Mouse (Mus musculus) forebrain, embryonic 10.5 days (tissue): Measurements from ENCODE around the gene Ciao1. TPM values are rescaled to one million over a fixed set of nuclear protein-coding genes. Genes with fewer than 3 reads are reported as not detected.

Source experiments
- DNase-seq: peaks from one replicate; pipeline ENCODE4 v3.0.0-alpha.2; 2017; ENCODE audit warnings: low spot score; ENCODE audit errors: extremely low spot score
- H3K27ac ChIP-seq: fragments of 300-500 bp; sonication (generic); 2 replicates; pipeline ENCODE4 v1.5.1; 2016; ENCODE audit warnings: mild to moderate bottlenecking
- H3K27me3 ChIP-seq: fragments of 300-500 bp; sonication (generic); 2 replicates; pipeline ENCODE4 v1.6.1; 2016; ENCODE audit warnings: mild to moderate bottlenecking; ENCODE audit not compliant: poor library complexity, severe bottlenecking
- H3K36me3 ChIP-seq: fragments of 300-500 bp; sonication (generic); replicated peaks from 2 replicates; pipeline ENCODE4 v1.6.1; 2016; ENCODE audit warnings: mild to moderate bottlenecking, moderate library complexity
- H3K4me1 ChIP-seq: fragments of 300-500 bp; sonication (generic); 2 replicates; pipeline ENCODE4 v1.6.1; 2016
- H3K4me3 ChIP-seq: fragments of 300-500 bp; sonication (generic); 2 replicates; pipeline ENCODE4 v1.5.1; 2016; ENCODE audit warnings: mild to moderate bottlenecking, moderate library complexity
- H3K9me3 ChIP-seq: fragments of 300-500 bp; sonication (generic); 2 replicates; pipeline ENCODE4 v1.6.1; 2016; ENCODE audit warnings: mild to moderate bottlenecking, moderate library complexity
- WGBS: fragments of 180-500 bp; shearing (Covaris S2); methylation state at CpG from one replicate; pipeline ENCODE4 v1.1.7; 2016; 5-methylcytosine and 5-hydroxymethylcytosine counted together
- polyA plus RNA-seq: library from polyadenylated mRNA; unstranded; fragments of >200 nt; fragmentation: Nextera tagmentation; extraction: Ambion mirVana; gene quantifications from 2 replicates; pipeline ENCODE4 v1.2.1, GENCODE M21; 2016

The Ciao1 gene
- polyA plus RNA-seq, 1 experiment from 2014 or later: 44.3 TPM

DNA sequence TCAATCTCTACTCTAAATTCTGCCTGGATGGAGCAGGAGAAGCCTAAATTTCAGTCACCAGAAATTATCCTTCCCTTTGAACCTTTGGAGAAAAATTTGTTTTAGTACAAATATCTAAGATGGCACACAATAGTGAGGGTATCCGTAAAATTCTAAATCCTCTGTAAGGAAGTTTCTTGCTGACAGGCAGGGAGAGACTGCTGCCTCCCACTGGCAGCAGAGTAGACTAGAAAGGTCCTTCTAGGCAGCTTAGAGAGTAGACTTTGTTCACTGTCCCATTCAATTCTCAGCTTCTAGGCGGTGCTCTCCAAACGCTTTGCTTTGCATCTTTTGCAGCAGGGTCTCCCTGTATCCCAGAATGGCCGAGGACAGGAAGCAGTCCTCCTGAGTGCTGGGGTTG lies 20.2 kb upstream of the Ciao1 start:
- WGBS: 51% methylated on average over 4 of the region's 4 CpGs
- Histone ChIP-seq H3K27me3 (no peaks in the 10 kb centered on the region), H3K4me3 (no peak overlapping the region), H3K4me1 (peaks cover 15% of the 10 kb centered on the region), H3K9me3 (no peaks in the 10 kb centered on the region), H3K36me3 (peaks cover 6% of the 10 kb centered on the region), H3K27ac (no peak overlapping the region)
- DNase-seq: no peak

- DNase-seq: no peak
- Histone ChIP-seq H3K9me3 (no peaks in the 10 kb centered on the region), H3K4me3 (no peak overlapping the region), H3K27me3 (no peaks in the 10 kb centered on the region), H3K36me3 (peaks cover 28% of the 10 kb centered on the region), H3K4me1 (no peaks in the 10 kb centered on the region), H3K27ac (no peak overlapping the region)
These were observed 14.9 kb upstream of the Ciao1 start for GRCm38 (mm10) chr2:127262480-127262879.

GRCm38 (mm10) chr2:127259340-127259739 lies 11.7 kb upstream of the Ciao1 start:
- Histone ChIP-seq H3K27me3 (no peaks in the 10 kb centered on the region), H3K27ac (no peak overlapping the region), H3K4me1 (no peaks in the 10 kb centered on the region), H3K9me3 (no peaks in the 10 kb centered on the region), H3K4me3 (no peak overlapping the region), H3K36me3 (peaks cover 48% of the 10 kb centered on the region)
- 87% methylated on average over 5 of the region's 5 CpGs for WGBS
- no peak for DNase-seq

DNA sequence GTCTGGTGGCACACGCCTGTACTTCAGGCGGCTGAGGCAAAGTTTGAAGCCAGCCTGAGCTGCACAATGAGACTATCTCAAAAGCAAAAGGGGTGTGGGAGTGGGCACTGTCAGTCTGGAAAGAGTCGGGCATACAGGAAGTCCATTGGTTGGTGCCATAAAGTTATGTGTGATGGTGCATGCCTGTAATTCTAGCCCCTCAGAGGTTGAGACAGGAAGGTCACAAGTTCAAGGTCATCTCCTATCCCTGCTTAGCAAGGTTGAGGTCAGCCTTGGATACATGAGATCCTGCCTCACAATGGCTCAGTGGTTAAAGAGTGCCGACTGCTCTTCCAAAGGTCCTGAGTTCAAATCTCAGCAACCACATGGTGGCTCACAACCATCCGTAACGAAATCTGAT lies 7.7 kb upstream of the Ciao1 start:
- H3K4me3 ChIP-seq: no peak overlapping the region
- no peaks in the 10 kb centered on the region for H3K4me1 ChIP-seq
- H3K27me3 ChIP-seq: no peaks in the 10 kb centered on the region
- DNase-seq: no peak
- 88% methylated on average over 6 of the region's 6 CpGs for WGBS
- no peaks in the 10 kb centered on the region for H3K9me3 ChIP-seq
- H3K36me3 ChIP-seq: peaks cover 57% of the 10 kb centered on the region
- H3K27ac ChIP-seq: no peak overlapping the region

DNA sequence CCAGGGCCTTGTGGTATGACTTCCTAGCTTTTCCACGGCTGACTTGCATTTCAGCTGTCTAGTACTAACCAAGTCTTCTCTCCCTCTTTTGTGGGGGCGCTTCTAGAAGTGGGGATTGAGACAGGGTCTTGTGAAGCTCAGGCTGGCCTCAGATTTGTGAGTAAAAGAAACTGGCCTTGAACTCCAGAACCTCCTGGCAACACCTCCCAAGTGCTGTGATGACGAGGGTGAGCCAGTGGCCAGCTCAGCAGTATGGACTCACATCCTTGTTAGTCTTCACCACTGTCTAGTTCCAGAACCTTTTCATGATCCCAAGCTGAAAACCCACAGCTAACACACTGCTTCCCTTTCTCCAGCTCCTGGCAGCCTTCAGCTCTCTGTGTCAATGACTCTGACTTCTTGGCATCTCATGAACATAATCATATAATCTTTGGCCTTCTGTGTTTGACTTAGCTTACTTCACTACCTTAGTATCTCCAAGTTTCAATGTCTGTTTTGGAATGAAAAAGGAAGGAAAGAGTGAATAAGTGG lies 7.1 kb upstream of the Ciao1 start:
- Histone ChIP-seq H3K36me3 (peaks cover 54% of the 10 kb centered on the region), H3K4me3 (no peak overlapping the region), H3K4me1 (no peaks in the 10 kb centered on the region), H3K27ac (no peak overlapping the region), H3K27me3 (no peaks in the 10 kb centered on the region), H3K9me3 (no peaks in the 10 kb centered on the region)
- WGBS: 83% methylated on average over 3 of the region's 3 CpGs
- no peak for DNase-seq

- H3K27me3 ChIP-seq: no peaks in the 10 kb centered on the region
- peaks cover 36% of the 10 kb centered on the region for H3K36me3 ChIP-seq
- no peak overlapping the region for H3K27ac ChIP-seq
- 91% methylated on average over 5 of the region's 5 CpGs for WGBS
- H3K9me3 ChIP-seq: no peaks in the 10 kb centered on the region
- no peak overlapping the region for H3K4me3 ChIP-seq
- H3K4me1 ChIP-seq: peaks cover 14% of the 10 kb centered on the region
- no peak for DNase-seq
These were observed 5.2 kb upstream of the Ciao1 start for GRCm38 (mm10) chr2:127252787-127253186.

DNA sequence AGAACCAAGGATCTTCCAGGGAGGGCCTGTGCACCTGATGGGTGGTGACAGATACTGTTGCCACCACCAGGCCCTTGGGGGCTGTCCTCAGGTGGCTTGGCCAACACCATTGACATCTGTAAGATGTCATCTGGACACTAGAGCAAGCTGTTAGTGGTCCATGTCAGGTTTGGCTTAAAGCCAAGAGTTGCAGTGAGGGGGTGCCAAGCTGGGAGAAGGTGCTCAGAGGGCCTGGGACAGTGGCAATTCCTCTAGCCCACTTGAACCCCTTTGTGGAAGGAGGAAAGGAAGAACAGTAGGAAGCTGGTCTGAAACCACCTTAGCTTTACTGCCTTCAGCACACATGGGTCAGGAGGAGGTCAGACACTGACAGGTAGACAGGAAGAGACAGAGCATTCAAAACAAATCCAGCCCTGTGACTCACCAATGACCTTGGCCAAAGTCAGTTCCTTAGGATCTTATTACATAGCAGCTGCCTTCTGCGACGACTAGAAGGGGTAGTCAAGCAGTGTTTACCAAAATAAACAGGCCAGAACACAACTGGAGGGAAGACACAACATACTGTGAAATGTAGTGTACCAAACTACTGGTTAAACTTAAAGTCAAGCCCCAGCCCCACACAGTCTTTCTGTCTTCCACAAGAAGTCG lies 4.4 kb upstream of the Ciao1 start:
- DNase-seq: no peak
- Histone ChIP-seq H3K36me3 (peaks cover 28% of the 10 kb centered on the region), H3K9me3 (no peaks in the 10 kb centered on the region), H3K4me1 (peaks cover 18% of the 10 kb centered on the region), H3K27ac (no peak overlapping the region), H3K27me3 (no peaks in the 10 kb centered on the region), H3K4me3 (no peak overlapping the region)
- 82% methylated on average over 3 of the region's 3 CpGs for WGBS

DNA sequence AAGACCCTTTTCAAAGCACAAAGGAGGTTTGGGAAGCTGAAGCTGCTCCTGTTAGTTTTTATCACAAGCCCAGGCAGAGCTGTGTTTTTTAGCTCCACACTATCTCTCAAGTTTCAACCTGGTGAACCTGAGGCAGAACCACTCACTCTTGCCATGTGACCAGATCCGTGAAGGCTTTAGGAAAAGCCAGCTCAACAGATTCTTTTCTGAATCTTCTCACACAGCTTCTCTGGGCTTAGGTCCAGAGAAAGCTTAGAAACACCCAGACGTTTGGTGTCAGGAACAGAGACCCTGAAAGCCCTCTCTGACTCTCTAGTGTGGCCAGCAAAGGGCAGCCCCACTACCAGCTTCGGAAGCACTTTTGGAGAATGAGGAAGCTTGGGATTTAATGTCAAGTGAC lies 3.8 kb upstream of the Ciao1 start:
- Histone ChIP-seq H3K9me3 (no peaks in the 10 kb centered on the region), H3K27ac (no peak overlapping the region), H3K27me3 (no peaks in the 10 kb centered on the region), H3K4me3 (no peak overlapping the region), H3K36me3 (peaks cover 23% of the 10 kb centered on the region), H3K4me1 (peaks cover 23% of the 10 kb centered on the region)
- WGBS: 90% methylated on average over 3 of the region's 3 CpGs
- no peak for DNase-seq

DNA sequence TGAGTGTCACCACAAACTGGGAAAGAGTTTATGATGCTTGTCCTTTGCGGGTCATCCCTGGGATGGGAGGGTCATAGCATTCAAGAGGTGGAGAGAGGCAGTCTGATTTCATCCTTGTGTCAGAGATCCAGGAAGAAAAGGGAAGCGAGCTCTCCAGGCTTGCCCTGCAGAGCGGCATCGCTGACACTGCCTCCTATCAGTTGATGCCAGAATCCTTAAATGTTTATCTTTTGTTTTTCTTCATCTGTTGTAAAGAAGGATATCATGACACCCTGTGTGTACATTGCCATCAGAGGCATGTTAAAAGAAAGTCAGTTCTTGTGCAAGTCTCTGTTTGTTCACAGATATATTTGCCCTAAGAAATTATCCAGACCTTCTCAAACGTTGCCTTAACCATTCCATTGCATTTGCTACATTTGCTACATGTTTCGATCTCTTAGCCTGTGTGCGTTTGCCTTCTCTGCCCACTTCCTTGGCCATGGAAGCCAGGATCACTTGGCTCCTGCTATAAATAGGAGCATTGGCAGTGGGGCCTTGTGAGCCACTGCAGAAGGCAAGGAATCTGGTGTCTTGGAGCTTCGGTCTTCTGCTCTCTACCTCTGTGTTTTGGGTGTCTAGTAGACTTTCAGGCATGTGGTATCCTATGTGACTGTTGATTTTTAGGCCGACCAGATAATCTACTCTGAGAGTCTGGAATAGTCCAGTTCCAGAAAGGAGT lies 2.8 kb upstream of the Ciao1 start:
- no peaks in the 10 kb centered on the region for H3K9me3 ChIP-seq
- no peak overlapping the region for H3K4me3 ChIP-seq
- DNase-seq: no peak
- H3K27me3 ChIP-seq: no peaks in the 10 kb centered on the region
- no peak overlapping the region for H3K27ac ChIP-seq
- 91% methylated on average over 9 of the region's 9 CpGs for WGBS
- peaks cover 25% of the 10 kb centered on the region for H3K36me3 ChIP-seq
- peaks cover 27% of the 10 kb centered on the region for H3K4me1 ChIP-seq

DNA sequence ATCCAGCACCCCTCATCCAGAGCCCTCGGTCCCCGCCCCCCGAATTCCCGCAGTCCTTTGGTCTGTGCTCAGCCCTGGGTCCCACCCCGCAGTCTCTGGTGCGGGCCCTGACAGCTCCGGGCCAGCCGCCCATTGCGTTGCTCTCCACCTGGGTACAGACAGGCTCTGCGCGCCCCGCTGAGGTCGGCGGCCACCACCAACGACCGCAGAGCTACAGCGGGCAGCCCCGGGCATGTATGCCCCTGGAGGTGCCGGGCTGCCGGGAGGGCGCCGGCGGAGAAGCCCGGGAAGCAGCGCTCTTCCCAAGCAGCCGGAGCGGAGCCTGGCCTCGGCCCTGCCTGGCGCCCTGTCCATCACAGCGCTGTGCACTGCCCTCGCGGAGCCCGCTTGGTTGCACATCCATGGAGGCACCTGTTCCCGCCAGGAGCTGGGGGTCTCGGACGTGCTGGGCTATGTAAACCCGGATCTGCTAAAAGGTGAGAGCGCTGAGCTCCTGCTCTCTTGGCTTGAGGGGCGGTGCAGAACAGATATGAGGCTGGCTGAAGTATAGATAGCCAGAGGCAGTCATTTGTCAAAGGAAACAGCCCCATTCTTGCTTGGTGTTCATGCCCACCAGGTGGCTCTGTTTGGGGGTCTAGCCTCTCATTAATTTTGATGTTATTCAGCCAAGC lies 853 bp upstream of the Ciao1 start:
- Histone ChIP-seq H3K9me3 (no peaks in the 10 kb centered on the region), H3K27ac (peak overlapping the region; percentile 86), H3K27me3 (no peaks in the 10 kb centered on the region), H3K4me1 (peaks cover 27% of the 10 kb centered on the region), H3K36me3 (peaks cover 43% of the 10 kb centered on the region), H3K4me3 (peak overlapping the region; percentile 98)
- DNase-seq: peak; percentile 41
- WGBS: under 1% methylated on average over 39 of the region's 39 CpGs

- Histone ChIP-seq H3K4me1 (no peaks in the 10 kb centered on the region), H3K36me3 (peaks cover 99% of the 10 kb centered on the region)
- 94% methylated on average over 2 of the region's 2 CpGs for WGBS
These were observed 7.6 kb downstream of the Ciao1 start for GRCm38 (mm10) chr2:127240065-127240464.

GRCm38 (mm10) chr2:127237897-127238610 lies 9.6 kb downstream of the Ciao1 start:
- peaks cover 100% of the 10 kb centered on the region for H3K36me3 ChIP-seq
- WGBS: 96% methylated on average over 11 of the region's 11 CpGs
- H3K9me3 ChIP-seq: no peaks in the 10 kb centered on the region
- H3K4me1 ChIP-seq: no peaks in the 10 kb centered on the region
- H3K27me3 ChIP-seq: no peaks in the 10 kb centered on the region
- no peak for DNase-seq
- H3K27ac ChIP-seq: no peak overlapping the region
- no peak overlapping the region for H3K4me3 ChIP-seq

More at GRCm38 (mm10) chr2:127240065-127240464, 7.6 kb downstream of the Ciao1 start:
- Histone ChIP-seq H3K9me3 (no peaks in the 10 kb centered on the region), H3K27me3 (no peaks in the 10 kb centered on the region), H3K4me3 (no peak overlapping the region), H3K27ac (no peak overlapping the region)
- no peak for DNase-seq
